Mouse (Mus musculus) midbrain, postnatal 0 days (tissue): ENCODE measurements around the gene Gpr39. TPM values are rescaled to one million over a fixed set of nuclear protein-coding genes. Genes with fewer than 3 reads are reported as not detected.

Experiments used
- ATAC-seq: fragments of 200-750 bp; cut with Nextera tagmentation; 2 replicates; pipeline ENCODE4 v1.8.0; 2017; ENCODE audit warnings: moderate number of reproducible peaks, mild to moderate bottlenecking, moderate TSS enrichment, moderate library complexity; ENCODE audit not compliant: low FRiP score
- DNase-seq: peaks from one replicate; pipeline ENCODE4 v3.0.0-alpha.2; 2015; ENCODE audit warnings: low spot score
- H3K27ac ChIP-seq: fragments of 300-500 bp; sonication (generic); 2 replicates; pipeline ENCODE4 v1.5.1; 2014; ENCODE audit warnings: low read depth, mild to moderate bottlenecking, low read length, mixed read lengths
- H3K27me3 ChIP-seq: fragments of 300-500 bp; sonication (generic); 2 replicates; pipeline ENCODE4 v1.6.1; 2014; ENCODE audit warnings: low read length, control low read depth, mixed read lengths; ENCODE audit not compliant: insufficient read depth
- H3K36me3 ChIP-seq: fragments of 300-500 bp; sonication (generic); 2 replicates; pipeline ENCODE4 v1.6.1; 2014; ENCODE audit warnings: low read length, control low read depth, mixed read lengths; ENCODE audit not compliant: insufficient read depth
- H3K4me1 ChIP-seq: fragments of 300-500 bp; sonication (generic); 2 replicates; pipeline ENCODE4 v1.6.1; 2014; ENCODE audit warnings: mild to moderate bottlenecking, control low read depth, antibody characterized with exemption, low read length, mixed read lengths; ENCODE audit not compliant: insufficient read depth
- H3K4me2 ChIP-seq: fragments of 300-500 bp; sonication (generic); 2 replicates; pipeline ENCODE4 v1.6.1; 2014; ENCODE audit warnings: low read depth, mild to moderate bottlenecking, low read length, mixed read lengths; ENCODE audit not compliant: poor library complexity, severe bottlenecking
- H3K4me3 ChIP-seq: fragments of 300-500 bp; sonication (generic); 2 replicates; pipeline ENCODE4 v1.5.1; 2014; ENCODE audit warnings: low read depth, mild to moderate bottlenecking, low read length, moderate library complexity
- H3K9ac ChIP-seq: fragments of 300-500 bp; sonication (generic); replicated peaks from 2 replicates; pipeline ENCODE4 v1.6.1; 2014; ENCODE audit warnings: mild to moderate bottlenecking, low read length, moderate library complexity, mixed read lengths; ENCODE audit not compliant: poor library complexity, severe bottlenecking
- H3K9me3 ChIP-seq: fragments of 300-500 bp; sonication (generic); 2 replicates; pipeline ENCODE4 v1.6.1; 2016; ENCODE audit warnings: low read length, control low read depth
- CTCF ChIP-seq: IDR thresholded peaks from 2 replicates; pipeline ENCODE4 v1.5.1; 2016; ENCODE audit warnings: antibody characterized with exemption, mild to moderate bottlenecking
- WGBS: fragments of 180-500 bp; shearing (Covaris S2); extraction: QIAGEN DNeasy Blood & Tissue Kit; methylation state at CpG from one replicate; pipeline ENCODE4 v1.1.7; 2014; 5-methylcytosine and 5-hydroxymethylcytosine counted together
- polyA plus RNA-seq: library from polyadenylated mRNA; unstranded; fragments of >200 nt; fragmentation: Nextera tagmentation; extraction: Ambion mirVana; gene quantifications from 2 replicates; pipeline ENCODE4 v1.2.1, GENCODE M21; 2015
- total RNA-seq: library from RNA; depleted of rRNA; stranded (reverse); fragments of >200 nt; gene quantifications from 2 replicates; pipeline ENCODE4 v1.2.3, GENCODE M21; 2014

Gpr39 gene
- total and polyA plus RNA-seq, 2 experiments from 2014 or later = 0.06 to 1.6 TPM

GRCm38 (mm10) chr1:125719127-125719526 lies 42.3 kb downstream of the Gpr39 start:
- DNase-seq = no peak
- no peak for ATAC-seq
- Histone ChIP-seq H3K9me3 (no peaks in the 10 kb centered on the region), H3K27me3 (no peaks in the 10 kb centered on the region), H3K36me3 (no peaks in the 10 kb centered on the region), H3K4me2 (no peak overlapping the region), H3K4me1 (no peaks in the 10 kb centered on the region), H3K4me3 (no peak overlapping the region), H3K9ac (no peak overlapping the region), H3K27ac (no peak overlapping the region)
- WGBS = 88% methylated on average over 6 of the region's 6 CpGs
- TF ChIP-seq CTCF = no peak

- WGBS = 88% methylated on average over 12 of the region's 12 CpGs
- H3K4me1 ChIP-seq = no peaks in the 10 kb centered on the region
- DNase-seq (no peak), ATAC-seq (no peak)
- no peaks in the 10 kb centered on the region for H3K9me3 ChIP-seq
- H3K9ac ChIP-seq = no peak overlapping the region
- H3K4me3 ChIP-seq = no peak overlapping the region
- H3K36me3 ChIP-seq = no peaks in the 10 kb centered on the region
- no peak overlapping the region for H3K4me2 ChIP-seq
- TF ChIP-seq CTCF = no peak
- no peaks in the 10 kb centered on the region for H3K27me3 ChIP-seq
- H3K27ac ChIP-seq = no peak overlapping the region
Measured at GRCm38 (mm10) chr1:125721104-125721758, 44.4 kb downstream of the Gpr39 start.

GRCm38 (mm10) chr1:125724304-125724703 lies 47.5 kb downstream of the Gpr39 start:
- 91% methylated on average over 5 of the region's 5 CpGs for WGBS
- H3K9ac ChIP-seq = no peak overlapping the region
- H3K36me3 ChIP-seq = no peaks in the 10 kb centered on the region
- TF ChIP-seq CTCF = no peak
- H3K27me3 ChIP-seq = no peaks in the 10 kb centered on the region
- no peaks in the 10 kb centered on the region for H3K9me3 ChIP-seq
- ATAC-seq (no peak), DNase-seq (peak; percentile 83)
- H3K4me3 ChIP-seq = no peak overlapping the region
- H3K4me1 ChIP-seq = no peaks in the 10 kb centered on the region
- H3K27ac ChIP-seq = no peak overlapping the region
- H3K4me2 ChIP-seq = no peak overlapping the region

GRCm38 (mm10) chr1:125729025-125729565 lies 52.3 kb downstream of the Gpr39 start:
- no peaks in the 10 kb centered on the region for H3K36me3 ChIP-seq
- no peak overlapping the region for H3K27ac ChIP-seq
- no peaks in the 10 kb centered on the region for H3K4me1 ChIP-seq
- H3K9ac ChIP-seq = no peak overlapping the region
- no peak overlapping the region for H3K4me2 ChIP-seq
- H3K9me3 ChIP-seq = no peaks in the 10 kb centered on the region
- DNase-seq (no peak), ATAC-seq (no peak)
- H3K4me3 ChIP-seq = no peak overlapping the region
- no peaks in the 10 kb centered on the region for H3K27me3 ChIP-seq
- 81% methylated on average over 6 of the region's 6 CpGs for WGBS
- TF ChIP-seq CTCF = no peak

- ATAC-seq = no peak
- peak; percentile 55 for TF ChIP-seq CTCF
- H3K4me1 ChIP-seq = no peaks in the 10 kb centered on the region
- H3K4me3 ChIP-seq = no peak overlapping the region
- no peak overlapping the region for H3K9ac ChIP-seq
- no peak overlapping the region for H3K27ac ChIP-seq
- no peaks in the 10 kb centered on the region for H3K36me3 ChIP-seq
- 38% methylated on average over 13 of the region's 13 CpGs for WGBS
- DNase-seq = peak; percentile 16
- no peak overlapping the region for H3K4me2 ChIP-seq
- H3K27me3 ChIP-seq = no peaks in the 10 kb centered on the region
- H3K9me3 ChIP-seq = no peaks in the 10 kb centered on the region
Measured at GRCm38 (mm10) chr1:125729731-125730536, 53.1 kb downstream of the Gpr39 start.

- H3K27me3 ChIP-seq = no peaks in the 10 kb centered on the region
- no peaks in the 10 kb centered on the region for H3K36me3 ChIP-seq
- H3K4me1 ChIP-seq = no peaks in the 10 kb centered on the region
- no peak overlapping the region for H3K9ac ChIP-seq
- DNase-seq (no peak), ATAC-seq (no peak)
- H3K4me2 ChIP-seq = no peak overlapping the region
- H3K9me3 ChIP-seq = no peaks in the 10 kb centered on the region
- TF ChIP-seq CTCF = no peak
- no peak overlapping the region for H3K4me3 ChIP-seq
- no peak overlapping the region for H3K27ac ChIP-seq
- 92% methylated on average over 6 of the region's 6 CpGs for WGBS
Measured at GRCm38 (mm10) chr1:125730537-125730880, 53.7 kb downstream of the Gpr39 start.
